Mouse (Mus musculus) layer of hippocampus, adult 11-12 months (tissue): ENCODE data around the gene Poln.

Experiments
- DNase-seq: peaks from one replicate; pipeline ENCODE4 v3.0.0; 2022; ENCODE audit warnings: low spot score

Poln gene

GRCm38 (mm10) chr5:34105681-34106080, 63.6 kb downstream of the Poln start:
- peak; percentile 13 for DNase-seq

- peak; percentile 78 for DNase-seq
Measured at GRCm38 (mm10) chr5:34097333-34097732, 71.9 kb downstream of the Poln start.

- DNase-seq = no peak
Measured at GRCm38 (mm10) chr5:34093021-34093420, 76.2 kb downstream of the Poln start.

GRCm38 (mm10) chr5:34032520-34032919, 136.7 kb downstream of the Poln start:
- DNase-seq = no peak

GRCm38 (mm10) chr5:34031022-34031421, 138.2 kb downstream of the Poln start:
- no peak for DNase-seq

- DNase-seq = no peak
Measured at GRCm38 (mm10) chr5:34030101-34030500, 139.1 kb downstream of the Poln start.

- no peak for DNase-seq
Measured at GRCm38 (mm10) chr5:34018968-34019367, 150.3 kb downstream of the Poln start.

GRCm38 (mm10) chr5:34014652-34015051, 154.6 kb downstream of the Poln start:
- DNase-seq = no peak

GRCm38 (mm10) chr5:34007392-34007941, 161.8 kb downstream of the Poln start:
- DNase-seq = no peak

- no peak for DNase-seq
Measured at GRCm38 (mm10) chr5:34006832-34007231, 162.4 kb downstream of the Poln start.

- DNase-seq = no peak
Measured at GRCm38 (mm10) chr5:34004618-34005017, 164.6 kb downstream of the Poln start.

GRCm38 (mm10) chr5:34002636-34003035, 166.6 kb downstream of the Poln start:
- no peak for DNase-seq

GRCm38 (mm10) chr5:34001401-34001800, 167.8 kb downstream of the Poln start:
- no peak for DNase-seq

GRCm38 (mm10) chr5:34000809-34001208, 168.4 kb downstream of the Poln start:
- no peak for DNase-seq

- no peak for DNase-seq
Measured at GRCm38 (mm10) chr5:33999466-34000090, 169.7 kb downstream of the Poln start.

- no peak for DNase-seq
Measured at GRCm38 (mm10) chr5:33998505-33998877, 170.8 kb downstream of the Poln start.

GRCm38 (mm10) chr5:33997829-33998504, 171.3 kb downstream of the Poln start:
- no peak for DNase-seq

- peak; percentile 69 for DNase-seq
Measured at GRCm38 (mm10) chr5:33997051-33997741, 172.1 kb downstream of the Poln start.

- no peak for DNase-seq
Measured at GRCm38 (mm10) chr5:33996694-33997045, 172.6 kb downstream of the Poln start.

- peak; percentile 88 for DNase-seq
Measured at GRCm38 (mm10) chr5:33995843-33996693, 173.2 kb downstream of the Poln start, which contains the start of gene Nat8l. Gene Nat8l, plus strand, starts transcription at chr5:33995984.

GRCm38 (mm10) chr5:33994671-33995625, 174.3 kb downstream of the Poln start:
- DNase-seq = peak; percentile 71
